Mouse (Mus musculus) hindbrain, embryonic 14.5 days (tissue): ENCODE results near the gene Btbd35f19. TPM values are rescaled to one million over a fixed set of nuclear protein-coding genes. Genes with fewer than 3 reads are reported as not detected.
"Not testable (repeated sequence)": the region's sequence is repeated elsewhere in the genome, so short reads cannot be mapped to it uniquely, and the experiment has no call there.

Experiments
- ATAC-seq: fragments of 200-750 bp; cut with Nextera tagmentation; 2 replicates; pipeline ENCODE4 v1.8.0; 2017; ENCODE audit warnings: moderate number of reproducible peaks, mild to moderate bottlenecking, moderate TSS enrichment, moderate library complexity; ENCODE audit not compliant: low FRiP score
- DNase-seq: peaks from one replicate; pipeline ENCODE4 v3.0.0-alpha.2; 2015; ENCODE audit warnings: low spot score
- H3K27ac ChIP-seq: fragments of 300-500 bp; sonication (generic); 2 replicates; pipeline ENCODE4 v1.5.1; 2014; ENCODE audit warnings: mild to moderate bottlenecking, moderate library complexity
- H3K27me3 ChIP-seq: fragments of 300-500 bp; sonication (generic); 2 replicates; pipeline ENCODE4 v1.6.1; 2014; ENCODE audit warnings: mild to moderate bottlenecking, low read length, mixed read lengths; ENCODE audit not compliant: control insufficient read depth, insufficient read depth
- H3K36me3 ChIP-seq: fragments of 300-500 bp; sonication (generic); replicated peaks from 2 replicates; pipeline ENCODE4 v1.6.1; 2014; ENCODE audit not compliant: control insufficient read depth, insufficient read depth
- H3K4me1 ChIP-seq: fragments of 300-500 bp; sonication (generic); replicated peaks from 2 replicates; pipeline ENCODE4 v1.6.1; 2014; ENCODE audit warnings: antibody characterized with exemption, low read length, mixed read lengths; ENCODE audit not compliant: control insufficient read depth, insufficient read depth
- H3K4me2 ChIP-seq: fragments of 300-500 bp; sonication (generic); replicated peaks from 2 replicates; pipeline ENCODE4 v1.6.1; 2014; ENCODE audit warnings: mild to moderate bottlenecking, moderate library complexity
- H3K4me3 ChIP-seq: fragments of 300-500 bp; sonication (generic); replicated peaks from 2 replicates; pipeline ENCODE4 v1.5.1; 2014; ENCODE audit warnings: mild to moderate bottlenecking, low read length
- H3K9ac ChIP-seq: fragments of 300-500 bp; sonication (generic); 2 replicates; pipeline ENCODE4 v1.6.1; 2014
- H3K9me3 ChIP-seq: fragments of 300-500 bp; sonication (generic); 2 replicates; pipeline ENCODE4 v1.6.1; 2016; ENCODE audit warnings: low read length; ENCODE audit not compliant: control insufficient read depth
- WGBS: fragments of 180-500 bp; shearing (Covaris S2); extraction: QIAGEN DNeasy Blood & Tissue Kit; methylation state at CpG from one replicate; pipeline ENCODE4 v1.1.7; 2014; 5-methylcytosine and 5-hydroxymethylcytosine counted together
- polyA plus RNA-seq: library from polyadenylated mRNA; unstranded; fragments of >200 nt; fragmentation: Nextera tagmentation; extraction: Ambion mirVana; gene quantifications from 2 replicates; pipeline ENCODE4 v1.2.1, GENCODE M21; 2014

Btbd35f19 gene
- polyA plus RNA-seq, result not detected in 2 replicates

- H3K9me3 ChIP-seq, H3K4me2 ChIP-seq, ATAC-seq, H3K27me3 ChIP-seq, H3K36me3 ChIP-seq, H3K4me1 ChIP-seq, DNase-seq, H3K27ac ChIP-seq, H3K9ac ChIP-seq, H3K4me3 ChIP-seq: not testable (repeated sequence)
- no CpG with 5 or more reads among the region's 4 CpGs for WGBS
Measured at GRCm38 (mm10) chrX:31383818-31384217, at the start of gene Btbd35f19. Btbd35f19 (minus strand) TSS chrX:31383918.

DNA sequence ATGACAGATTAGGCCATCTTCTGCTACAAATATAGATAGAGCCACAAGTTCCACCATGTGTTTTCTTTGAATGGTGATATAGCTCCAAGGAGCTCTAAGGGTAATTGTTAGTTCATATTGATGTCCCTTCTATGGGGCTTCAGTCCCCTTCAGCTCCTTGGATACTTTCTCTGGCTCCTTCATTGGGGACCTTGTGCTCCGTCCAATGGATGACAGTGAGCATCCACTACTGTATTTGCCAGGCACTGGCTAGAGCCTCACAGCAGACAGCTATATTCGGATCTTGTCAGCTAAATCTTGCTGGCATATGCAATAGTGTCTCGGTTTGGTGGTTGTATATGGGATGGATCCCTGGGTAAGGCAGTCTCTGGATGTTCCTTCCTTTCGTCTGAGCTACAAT lies 41.8 kb downstream of the Btbd35f19 start:
- ATAC-seq, result not testable (repeated sequence)
- WGBS, result 90% methylated on average over 1 of the region's 4 CpGs

GRCm38 (mm10) chrX:31336154-31336553 lies 47.6 kb downstream of the Btbd35f19 start, which contains the start of gene Btbd35f26:
Btbd35f26 (plus strand) TSS chrX:31336454.
- not testable (repeated sequence) for H3K9ac ChIP-seq, DNase-seq, H3K27ac ChIP-seq, ATAC-seq, H3K4me1 ChIP-seq, H3K27me3 ChIP-seq, H3K4me3 ChIP-seq, H3K4me2 ChIP-seq, H3K9me3 ChIP-seq, H3K36me3 ChIP-seq
- no CpG with 5 or more reads among the region's 4 CpGs for WGBS

More for the DNA sequence above, 41.8 kb downstream of the Btbd35f19 start:
- not testable (repeated sequence) for H3K27me3 ChIP-seq, H3K27ac ChIP-seq, H3K9me3 ChIP-seq, H3K4me2 ChIP-seq, H3K4me1 ChIP-seq, H3K9ac ChIP-seq, DNase-seq, H3K36me3 ChIP-seq, H3K4me3 ChIP-seq

Other genes starting within 250 kb of the Btbd35f19 start
- not detected in 2 replicates for gene Spin2f, start 130.0 kb downstream of the Btbd35f19 start, polyA plus RNA-seq
- gene Btbd35f26, start 47.5 kb downstream of the Btbd35f19 start, polyA plus RNA-seq, result not detected in 2 replicates
- gene Gm21883, start 190.4 kb upstream of the Btbd35f19 start, polyA plus RNA-seq, result not detected in 2 replicates
- gene Spin2e, start 235.0 kb upstream of the Btbd35f19 start, polyA plus RNA-seq, result not detected in 2 replicates